Mouse (Mus musculus) MEL (cell line): ENCODE measurements around the gene Hgf.

Experiments used
- CTCF ChIP-seq, 3 experiments: IDR thresholded peaks in 2 of 3; conservative IDR thresholded peaks in 1 of 3; 2 replicates each; pipeline ENCODE4 v1.5.1; 2011 to 2012; ENCODE audit warnings: low read length in 3 of 3, low read depth in 2 of 3, mild to moderate bottlenecking in 2 of 3, improper control_type of control experiment in 1 of 3, inconsistent platforms in 1 of 3, mixed read lengths in 1 of 3, moderate library complexity in 1 of 3; ENCODE audit not compliant: control insufficient read depth in 1 of 3, insufficient read depth in 1 of 3, poor library complexity in 1 of 3, severe bottlenecking in 1 of 3
- E2F4 ChIP-seq: IDR thresholded peaks from 2 replicates; pipeline ENCODE4 v1.6.1; 2011; ENCODE audit warnings: low read depth, low read length, improper control_type of control experiment, borderline replicate concordance
- ELF1 ChIP-seq: IDR thresholded peaks from 2 replicates; pipeline ENCODE4 v1.6.1; 2014; ENCODE audit warnings: low read depth, mild to moderate bottlenecking, inconsistent platforms, low read length, improper control_type of control experiment, moderate library complexity
- JUND ChIP-seq: IDR thresholded peaks from 2 replicates; pipeline ENCODE4 v1.6.1; 2011; ENCODE audit warnings: low read depth, mild to moderate bottlenecking, improper control_type of control experiment, low read length
- MXI1 ChIP-seq: IDR thresholded peaks from 2 replicates; pipeline ENCODE4 v1.6.1; 2011; ENCODE audit warnings: mild to moderate bottlenecking, low read depth, low read length, improper control_type of control experiment
- TAL1 ChIP-seq: IDR thresholded peaks from 2 replicates; pipeline ENCODE4 v1.6.1; 2012; ENCODE audit warnings: mild to moderate bottlenecking, inconsistent platforms, low read length, moderate library complexity, mixed read lengths

DNA sequence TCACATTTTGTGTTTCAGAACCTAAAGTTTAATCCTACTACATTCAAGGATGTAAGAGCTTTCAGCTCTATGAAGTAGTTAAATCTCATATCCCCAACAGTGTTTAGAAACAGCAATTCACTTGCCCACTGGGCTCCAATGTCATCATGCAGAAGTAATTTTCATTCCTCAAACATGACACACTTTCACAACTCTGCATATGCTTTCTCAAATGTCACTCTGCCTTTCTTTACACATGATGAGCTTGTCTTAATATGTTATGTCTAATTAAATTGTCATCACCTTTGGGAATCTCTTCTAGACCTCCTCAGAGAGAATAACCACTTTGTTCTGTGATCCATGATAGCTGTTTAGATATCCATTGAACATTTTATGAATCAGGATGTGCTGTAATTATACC, 94.4 kb downstream of the Hgf start:
- TF ChIP-seq CTCF (IDR thresholded peaks at IDR 0.05 in 2 of 3, conservative IDR thresholded peaks at IDR 0.05 in 1 of 3; ENCODE audit: control insufficient read depth in 1 of 3, insufficient read depth in 1 of 3, low read depth in 2 of 3, low read length in 3 of 3, poor library complexity in 1 of 3, severe bottlenecking in 1 of 3): no peak
- TF ChIP-seq E2F4: no peak
- no peak for TF ChIP-seq JUND
- TF ChIP-seq MXI1: no peak
- TF ChIP-seq ELF1: no peak
- no peak for TF ChIP-seq TAL1
